Mouse (Mus musculus): ENCODE data around the gene Slit3. TPM values are rescaled to one million over a fixed set of nuclear protein-coding genes. Genes with fewer than 3 reads are reported as not detected.

The Slit3 gene
- total and polyA plus RNA-seq, 3 experiments, result 0.76 TPM; not detected in 2

DNA sequence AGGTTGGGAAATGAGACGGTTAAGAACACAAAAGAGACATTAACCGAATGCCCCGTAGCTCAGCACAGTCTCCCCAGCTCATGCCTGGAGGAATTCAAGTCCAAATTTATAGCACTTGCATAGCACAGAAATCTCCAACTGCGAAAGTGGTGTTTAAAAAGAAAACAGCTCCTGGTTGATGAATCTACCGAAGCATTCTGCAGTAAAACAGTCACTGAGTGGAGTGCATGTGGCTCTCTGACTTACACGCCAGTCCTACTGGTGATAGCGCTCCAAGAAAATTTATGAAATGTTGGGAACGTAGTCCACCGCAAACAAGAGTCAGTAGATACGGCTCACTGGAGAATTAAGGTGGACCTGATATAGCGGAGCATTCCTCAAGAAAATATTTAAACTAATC lies 35.7 kb upstream of the Slit3 start:
- Histone ChIP-seq H3K9me3 (replicated peaks) (peaks cover 25% of the 10 kb centered on the region), H3K36me3 (replicated peaks) (no peaks in the 10 kb centered on the region), H3K4me3 (ENCODE audit: low read depth, low read length) (no peak overlapping the region), H3K27me3 (ENCODE audit: insufficient read depth, low read length) (no peaks in the 10 kb centered on the region), H3K4me1 (ENCODE audit: insufficient read depth, low read depth, low read length) (no peaks in the 10 kb centered on the region)
- DNase-seq (ENCODE audit: low spot score) (no peak), ATAC-seq (ENCODE audit: extremely low read depth, insufficient number of reproducible peaks, low FRiP score, poor library complexity, severe bottlenecking) (no peak)
- TF ChIP-seq TAL1 (conservative IDR thresholded peaks at IDR 0.05; ENCODE audit: low read depth, low read length), result no peak
- no peak for TF ChIP-seq POLR2AphosphoS5 (IDR thresholded peaks at IDR 0.05; ENCODE audit: insufficient replicate concordance, low read depth, low read length)
- TF ChIP-seq CTCF (IDR thresholded peaks at IDR 0.05; ENCODE audit: low read depth, low read length), result no peak
- TF ChIP-seq GATA1 (IDR thresholded peaks at IDR 0.05; ENCODE audit: borderline replicate concordance, low read length), result no peak
- TF ChIP-seq GATA2 (IDR thresholded peaks at IDR 0.05; ENCODE audit: borderline replicate concordance, low read depth, low read length), result no peak

GRCm38 (mm10) chr11:35086029-35086428 lies 35.0 kb upstream of the Slit3 start:
- Histone ChIP-seq H3K4me1 (ENCODE audit: insufficient read depth, low read depth, low read length) (no peaks in the 10 kb centered on the region), H3K4me3 (ENCODE audit: low read depth, low read length) (no peak overlapping the region), H3K27me3 (ENCODE audit: insufficient read depth, low read length) (no peaks in the 10 kb centered on the region), H3K36me3 (replicated peaks) (no peaks in the 10 kb centered on the region), H3K9me3 (replicated peaks) (peaks cover 31% of the 10 kb centered on the region)
- no peak for ATAC-seq (ENCODE audit: extremely low read depth, insufficient number of reproducible peaks, low FRiP score, poor library complexity, severe bottlenecking)
- DNase-seq (ENCODE audit: low spot score), result no peak
- TF ChIP-seq CTCF (IDR thresholded peaks at IDR 0.05; ENCODE audit: low read depth, low read length) (no peak), TAL1 (conservative IDR thresholded peaks at IDR 0.05; ENCODE audit: low read depth, low read length) (no peak)

DNA sequence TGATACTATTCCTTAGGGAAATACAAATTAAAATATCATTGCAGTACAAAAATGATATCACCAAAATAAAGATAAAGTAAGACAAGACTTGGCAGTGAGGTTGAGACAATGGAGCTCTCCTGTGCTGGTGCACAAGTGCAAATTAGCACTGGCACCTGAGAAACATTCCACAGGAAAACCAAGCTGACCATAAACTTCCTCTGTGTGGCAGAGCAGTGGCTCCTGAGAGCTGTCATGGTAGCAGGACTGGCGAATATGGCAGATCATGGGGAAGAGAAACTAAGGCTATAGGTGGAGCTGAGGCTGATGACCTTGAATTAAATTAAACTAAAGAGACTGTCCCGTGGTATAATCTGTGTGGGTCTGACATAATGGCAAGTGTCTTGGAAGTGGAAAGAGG lies 33.6 kb upstream of the Slit3 start:
- H3K36me3 ChIP-seq (replicated peaks), result no peaks in the 10 kb centered on the region
- no peak for DNase-seq (ENCODE audit: low spot score)
- ATAC-seq (ENCODE audit: extremely low read depth, insufficient number of reproducible peaks, low FRiP score, poor library complexity, severe bottlenecking), result no peak
- H3K4me3 ChIP-seq (ENCODE audit: low read depth, low read length), result no peak overlapping the region
- H3K9me3 ChIP-seq (replicated peaks), result peaks cover 36% of the 10 kb centered on the region
- TF ChIP-seq POLR2AphosphoS5 (IDR thresholded peaks at IDR 0.05; ENCODE audit: insufficient replicate concordance, low read depth, low read length) (no peak), GATA2 (IDR thresholded peaks at IDR 0.05; ENCODE audit: borderline replicate concordance, low read depth, low read length) (no peak), CTCF (IDR thresholded peaks at IDR 0.05; ENCODE audit: low read depth, low read length) (no peak), GATA1 (IDR thresholded peaks at IDR 0.05; ENCODE audit: borderline replicate concordance, low read length) (no peak), TAL1 (conservative IDR thresholded peaks at IDR 0.05; ENCODE audit: low read depth, low read length) (no peak)
- no peaks in the 10 kb centered on the region for H3K4me1 ChIP-seq (ENCODE audit: insufficient read depth, low read depth, low read length)
- H3K27me3 ChIP-seq (ENCODE audit: insufficient read depth, low read length), result no peaks in the 10 kb centered on the region

- H3K9me3 ChIP-seq (replicated peaks), result peaks cover 38% of the 10 kb centered on the region
- H3K27me3 ChIP-seq (ENCODE audit: insufficient read depth, low read length), result no peaks in the 10 kb centered on the region
- H3K4me1 ChIP-seq (ENCODE audit: insufficient read depth, low read depth, low read length), result no peaks in the 10 kb centered on the region
- no peak overlapping the region for H3K4me3 ChIP-seq (ENCODE audit: low read depth, low read length)
- H3K36me3 ChIP-seq (replicated peaks), result no peaks in the 10 kb centered on the region
- TF ChIP-seq GATA1 (IDR thresholded peaks at IDR 0.05; ENCODE audit: borderline replicate concordance, low read length) (no peak), TAL1 (conservative IDR thresholded peaks at IDR 0.05; ENCODE audit: low read depth, low read length) (no peak), CTCF (IDR thresholded peaks at IDR 0.05; ENCODE audit: low read depth, low read length) (no peak), GATA2 (IDR thresholded peaks at IDR 0.05; ENCODE audit: borderline replicate concordance, low read depth, low read length) (no peak), POLR2AphosphoS5 (IDR thresholded peaks at IDR 0.05; ENCODE audit: insufficient replicate concordance, low read depth, low read length) (no peak)
- DNase-seq (ENCODE audit: low spot score) (no peak), ATAC-seq (ENCODE audit: extremely low read depth, insufficient number of reproducible peaks, low FRiP score, poor library complexity, severe bottlenecking) (no peak)
Measured at GRCm38 (mm10) chr11:35088136-35088535, 32.9 kb upstream of the Slit3 start.

GRCm38 (mm10) chr11:35090629-35091335 lies 30.2 kb upstream of the Slit3 start:
- TF ChIP-seq GATA1 (IDR thresholded peaks at IDR 0.05; ENCODE audit: borderline replicate concordance, low read length), result no peak
- no peak for TF ChIP-seq GATA2 (IDR thresholded peaks at IDR 0.05; ENCODE audit: borderline replicate concordance, low read depth, low read length)
- no peak for TF ChIP-seq CTCF (IDR thresholded peaks at IDR 0.05; ENCODE audit: low read depth, low read length)
- no peaks in the 10 kb centered on the region for H3K4me1 ChIP-seq (ENCODE audit: insufficient read depth, low read depth, low read length)
- H3K9me3 ChIP-seq (replicated peaks), result peaks cover 39% of the 10 kb centered on the region
- no peaks in the 10 kb centered on the region for H3K36me3 ChIP-seq (replicated peaks)
- no peaks in the 10 kb centered on the region for H3K27me3 ChIP-seq (ENCODE audit: insufficient read depth, low read length)
- DNase-seq (ENCODE audit: low spot score) (no peak), ATAC-seq (ENCODE audit: extremely low read depth, insufficient number of reproducible peaks, low FRiP score, poor library complexity, severe bottlenecking) (no peak)
- H3K4me3 ChIP-seq (ENCODE audit: low read depth, low read length), result no peak overlapping the region

DNA sequence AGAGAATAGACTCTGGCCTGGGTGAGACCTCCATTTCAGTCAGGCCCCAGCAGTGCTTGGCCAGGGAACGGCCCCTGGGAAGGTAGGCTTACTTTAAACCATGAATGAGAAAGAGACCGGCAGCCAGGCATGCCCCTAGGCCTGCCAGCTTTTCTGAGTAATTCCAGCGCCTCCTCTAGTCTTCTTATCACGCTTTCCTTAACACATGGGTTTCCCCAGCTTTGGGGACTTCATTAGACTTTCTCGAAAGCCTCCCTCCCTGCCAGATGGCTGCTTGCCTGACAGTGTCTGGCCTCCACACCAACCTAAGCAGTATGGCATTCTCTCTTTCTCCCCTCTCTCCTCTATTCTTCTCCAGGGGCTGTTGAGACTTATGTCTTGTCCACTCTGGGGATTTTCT lies 24.5 kb upstream of the Slit3 start:
- ATAC-seq (ENCODE audit: extremely low read depth, insufficient number of reproducible peaks, low FRiP score, poor library complexity, severe bottlenecking) (no peak), DNase-seq (ENCODE audit: low spot score) (no peak)
- peaks cover 24% of the 10 kb centered on the region for H3K9me3 ChIP-seq (replicated peaks)
- no peaks in the 10 kb centered on the region for H3K27me3 ChIP-seq (ENCODE audit: insufficient read depth, low read length)
- TF ChIP-seq TAL1 (conservative IDR thresholded peaks at IDR 0.05; ENCODE audit: low read depth, low read length) (no peak), GATA2 (IDR thresholded peaks at IDR 0.05; ENCODE audit: borderline replicate concordance, low read depth, low read length) (no peak), POLR2AphosphoS5 (IDR thresholded peaks at IDR 0.05; ENCODE audit: insufficient replicate concordance, low read depth, low read length) (no peak), GATA1 (IDR thresholded peaks at IDR 0.05; ENCODE audit: borderline replicate concordance, low read length) (no peak), CTCF (IDR thresholded peaks at IDR 0.05; ENCODE audit: low read depth, low read length) (no peak)
- H3K4me3 ChIP-seq (ENCODE audit: low read depth, low read length), result no peak overlapping the region
- no peaks in the 10 kb centered on the region for H3K36me3 ChIP-seq (replicated peaks)
- H3K4me1 ChIP-seq (ENCODE audit: insufficient read depth, low read depth, low read length), result no peaks in the 10 kb centered on the region

Measured in G1E (cell line).